Mouse (Mus musculus): ENCODE results near the gene Zfp503. TPM values are rescaled to one million over a fixed set of nuclear protein-coding genes. Genes with fewer than 3 reads are reported as not detected.

Gene Zfp503
- polyA plus RNA-seq, 1 experiment from 2014 or later = 16.5 TPM

DNA sequence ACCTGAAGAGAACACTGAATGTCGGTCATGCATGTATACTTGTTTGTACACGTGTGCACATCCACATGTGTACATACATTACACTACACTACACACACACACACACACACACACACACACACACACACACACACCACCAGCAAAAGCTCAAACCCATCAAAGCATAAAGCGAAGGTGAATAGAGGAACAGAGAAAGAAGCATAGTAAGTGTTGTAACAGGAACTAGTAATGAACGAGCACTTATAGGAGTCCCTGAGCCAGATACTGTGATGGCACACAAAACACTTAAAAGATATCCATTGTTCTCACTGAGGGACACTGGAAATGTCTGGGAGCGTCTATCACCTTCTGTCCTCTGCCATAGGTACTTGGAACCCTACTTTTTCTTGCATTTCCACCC lies 24.9 kb upstream of the Zfp503 start:
- ATAC-seq = no peak
- Histone ChIP-seq H3K4me2 (replicated peaks) (no peak overlapping the region), H3K36me3 (no peaks in the 10 kb centered on the region), H3K27me3 (replicated peaks) (no peaks in the 10 kb centered on the region), H3K4me1 (replicated peaks) (0 out of 2 replicates have a peak, but pooled peaks cover 3% of the 10 kb centered on the region), H3K27ac (no peak overlapping the region), H3K4me3 (replicated peaks) (no peak overlapping the region), H3K9me3 (no peaks in the 10 kb centered on the region), H3K9ac (no peak overlapping the region)
- 89% methylated on average over 5 of the region's 5 CpGs for WGBS

DNA sequence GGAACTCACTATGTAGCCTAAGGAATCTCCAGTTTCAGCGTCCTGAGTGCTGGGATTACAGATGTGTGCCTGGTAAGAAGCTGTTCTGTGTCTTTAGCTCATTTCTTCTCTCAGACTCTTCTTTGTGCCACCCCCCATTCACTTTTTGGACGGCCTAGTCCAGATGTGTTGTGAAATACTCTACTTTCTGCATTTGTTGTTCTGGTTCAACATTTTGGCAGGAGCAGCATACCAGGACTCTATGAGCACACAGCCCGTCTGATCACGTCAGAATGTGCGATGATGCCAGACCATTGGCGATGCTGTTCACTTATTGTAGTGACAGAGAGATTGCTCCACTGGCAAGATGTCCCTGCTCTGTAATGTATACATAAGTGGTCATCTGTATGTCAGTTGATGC lies 17.6 kb upstream of the Zfp503 start:
- no peaks in the 10 kb centered on the region for H3K36me3 ChIP-seq
- no peak overlapping the region for H3K4me3 ChIP-seq (replicated peaks)
- ATAC-seq = no peak
- no peak overlapping the region for H3K4me2 ChIP-seq (replicated peaks)
- H3K9ac ChIP-seq = no peak overlapping the region
- no peaks in the 10 kb centered on the region for H3K4me1 ChIP-seq (replicated peaks)
- no peak overlapping the region for H3K27ac ChIP-seq
- H3K27me3 ChIP-seq (replicated peaks) = no peaks in the 10 kb centered on the region
- 88% methylated on average over 6 of the region's 6 CpGs for WGBS
- no peaks in the 10 kb centered on the region for H3K9me3 ChIP-seq

DNA sequence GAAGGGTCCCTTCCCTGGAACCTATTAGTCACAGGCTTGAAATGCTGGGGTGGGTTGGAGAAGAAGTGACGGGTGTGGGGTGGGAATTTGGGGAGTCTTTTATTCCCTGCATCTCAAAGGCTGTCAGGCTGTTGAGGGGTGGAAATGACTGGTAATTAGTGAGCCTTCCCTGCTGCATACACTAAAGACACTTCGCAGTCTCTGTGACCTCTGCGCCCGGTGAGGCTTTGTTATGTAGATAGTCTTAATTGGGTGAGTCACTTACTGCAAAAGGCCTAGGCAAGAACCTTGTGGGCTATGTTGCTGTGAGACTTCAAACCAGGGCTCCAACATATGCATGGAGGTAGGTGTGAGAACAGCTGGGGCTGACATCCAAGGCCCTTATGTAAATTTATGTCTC lies 15.5 kb upstream of the Zfp503 start:
- Histone ChIP-seq H3K9ac (no peak overlapping the region), H3K36me3 (no peaks in the 10 kb centered on the region), H3K27me3 (replicated peaks) (no peaks in the 10 kb centered on the region), H3K4me3 (replicated peaks) (no peak overlapping the region), H3K4me1 (replicated peaks) (no peaks in the 10 kb centered on the region), H3K4me2 (replicated peaks) (no peak overlapping the region), H3K9me3 (no peaks in the 10 kb centered on the region), H3K27ac (no peak overlapping the region)
- no peak for ATAC-seq
- WGBS = 68% methylated on average over 4 of the region's 4 CpGs

DNA sequence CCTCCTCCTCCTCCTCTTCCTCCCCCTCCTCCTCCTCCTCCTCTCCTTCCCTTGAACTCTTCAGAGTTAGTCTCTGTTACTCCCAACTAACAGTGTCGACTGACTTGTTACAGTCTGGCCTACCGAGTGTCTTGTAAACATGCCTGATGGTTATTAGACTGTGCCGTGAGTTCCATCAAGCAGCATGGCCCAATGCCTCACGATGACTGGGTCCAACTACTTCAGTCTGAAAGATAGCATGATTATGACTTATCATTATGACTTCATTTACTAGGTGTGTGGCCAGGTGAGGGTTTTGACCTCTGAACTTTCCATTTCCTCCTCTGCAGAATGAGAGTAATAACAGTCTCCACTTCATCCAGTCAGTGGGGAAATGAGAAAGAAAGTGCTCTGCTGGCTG lies 14.2 kb upstream of the Zfp503 start:
- Histone ChIP-seq H3K36me3 (no peaks in the 10 kb centered on the region), H3K4me3 (replicated peaks) (no peak overlapping the region), H3K27me3 (replicated peaks) (no peaks in the 10 kb centered on the region), H3K4me1 (replicated peaks) (no peaks in the 10 kb centered on the region), H3K9ac (no peak overlapping the region), H3K4me2 (replicated peaks) (no peak overlapping the region), H3K9me3 (no peaks in the 10 kb centered on the region), H3K27ac (no peak overlapping the region)
- 62% methylated on average over 4 of the region's 4 CpGs for WGBS
- ATAC-seq = 0 out of 2 replicates have a peak, but pooled peaks have one; percentile 36

DNA sequence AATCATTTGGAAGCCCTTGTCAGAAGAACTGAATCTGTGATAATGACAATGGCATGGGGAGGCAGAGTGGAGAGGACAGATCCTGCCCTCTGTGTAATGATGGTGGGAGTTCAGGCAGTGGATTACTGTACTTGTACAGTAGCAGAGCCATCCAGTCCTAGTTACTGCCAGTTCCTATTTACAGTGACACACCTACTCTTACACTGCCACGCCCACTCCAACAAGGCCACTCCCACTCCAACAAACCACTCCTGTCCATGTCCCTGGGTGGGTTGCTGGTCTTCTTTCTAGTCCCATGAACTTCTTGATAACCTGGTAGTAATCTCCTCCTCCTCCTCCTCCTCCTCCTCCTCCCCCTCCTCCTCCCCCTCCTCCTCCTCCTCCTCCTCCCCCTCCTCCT lies 13.8 kb upstream of the Zfp503 start:
- ATAC-seq = no peak
- Histone ChIP-seq H3K27me3 (replicated peaks) (no peaks in the 10 kb centered on the region), H3K4me2 (replicated peaks) (no peak overlapping the region), H3K27ac (no peak overlapping the region), H3K9ac (no peak overlapping the region), H3K4me1 (replicated peaks) (no peaks in the 10 kb centered on the region), H3K9me3 (no peaks in the 10 kb centered on the region), H3K36me3 (no peaks in the 10 kb centered on the region), H3K4me3 (replicated peaks) (no peak overlapping the region)
- 67% methylated on average over 1 of the region's 1 CpGs for WGBS

DNA sequence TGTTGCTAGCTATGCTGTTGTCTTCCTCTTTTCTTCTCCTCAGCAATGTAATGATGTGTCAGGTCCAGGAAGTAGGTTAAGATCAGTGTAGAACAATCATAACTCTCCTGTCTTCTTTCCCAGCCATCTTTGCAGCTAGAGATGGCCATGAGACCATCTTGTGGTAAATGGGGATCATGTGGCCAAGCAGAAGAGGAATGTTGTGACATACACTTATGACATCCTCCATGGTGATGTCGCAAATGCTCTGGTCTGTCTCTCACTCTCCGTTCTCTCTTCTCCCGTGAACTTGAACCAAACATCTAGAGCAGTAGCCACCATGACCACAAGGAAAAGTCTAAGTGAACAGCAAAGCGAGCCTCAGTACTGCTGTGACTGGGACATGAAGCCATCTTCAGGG lies 10.2 kb upstream of the Zfp503 start:
- no peak overlapping the region for H3K4me3 ChIP-seq (replicated peaks)
- no peak for ATAC-seq
- 91% methylated on average over 4 of the region's 4 CpGs for WGBS

DNA sequence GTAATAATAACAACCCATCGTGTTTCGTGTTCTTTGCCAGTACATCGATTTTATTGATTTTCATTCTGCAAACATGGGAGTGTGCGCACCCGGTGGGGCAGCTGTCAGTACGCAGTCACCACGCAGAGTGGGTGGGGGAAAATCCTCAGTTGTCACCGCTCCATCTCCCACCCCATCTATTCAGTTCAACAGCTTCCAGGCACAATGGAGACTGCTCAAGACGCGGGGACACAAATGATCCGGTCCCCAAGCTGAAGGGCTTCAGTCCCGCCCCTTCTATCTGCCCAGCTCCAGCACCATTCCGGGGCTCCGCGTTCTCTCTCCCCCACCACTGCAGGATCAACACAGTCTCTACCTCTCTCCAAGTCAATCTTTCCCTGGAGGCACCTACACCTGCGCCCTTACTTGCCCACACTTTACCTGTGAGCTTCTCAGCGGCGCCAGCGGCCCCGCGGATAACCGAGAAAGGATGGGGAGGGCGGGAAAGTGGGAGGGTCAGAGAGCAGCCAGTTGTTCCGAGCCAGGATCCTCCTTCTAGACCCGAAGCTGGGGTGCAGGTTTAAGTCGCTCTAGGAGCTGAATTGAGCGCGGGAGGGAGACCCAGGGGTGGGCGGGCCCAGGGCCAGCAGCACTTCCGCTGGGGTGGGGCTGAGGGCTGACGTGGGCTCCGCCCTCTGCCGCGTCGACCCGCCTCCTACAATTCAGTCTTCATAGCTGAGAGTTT lies 5.8 kb upstream of the Zfp503 start:
- H3K9me3 ChIP-seq = no peaks in the 10 kb centered on the region
- H3K27ac ChIP-seq = peak overlapping the region; percentile 90
- no peaks in the 10 kb centered on the region for H3K36me3 ChIP-seq
- H3K4me1 ChIP-seq (replicated peaks) = peaks cover 23% of the 10 kb centered on the region
- peak overlapping the region; percentile 65 for H3K4me3 ChIP-seq (replicated peaks)
- H3K9ac ChIP-seq = peak overlapping the region; percentile 69
- peak; percentile 88 for ATAC-seq
- under 1% methylated on average over 36 of the region's 36 CpGs for WGBS
- H3K4me2 ChIP-seq (replicated peaks) = peak overlapping the region; percentile 85
- no peaks in the 10 kb centered on the region for H3K27me3 ChIP-seq (replicated peaks)

More for the DNA sequence above, 10.2 kb upstream of the Zfp503 start:
- no peaks in the 10 kb centered on the region for H3K36me3 ChIP-seq
- peaks cover 4% of the 10 kb centered on the region for H3K4me1 ChIP-seq (replicated peaks)
- H3K27ac ChIP-seq = no peak overlapping the region
- H3K4me2 ChIP-seq (replicated peaks) = no peak overlapping the region
- no peak overlapping the region for H3K9ac ChIP-seq
- no peaks in the 10 kb centered on the region for H3K9me3 ChIP-seq
- no peaks in the 10 kb centered on the region for H3K27me3 ChIP-seq (replicated peaks)

DNA sequence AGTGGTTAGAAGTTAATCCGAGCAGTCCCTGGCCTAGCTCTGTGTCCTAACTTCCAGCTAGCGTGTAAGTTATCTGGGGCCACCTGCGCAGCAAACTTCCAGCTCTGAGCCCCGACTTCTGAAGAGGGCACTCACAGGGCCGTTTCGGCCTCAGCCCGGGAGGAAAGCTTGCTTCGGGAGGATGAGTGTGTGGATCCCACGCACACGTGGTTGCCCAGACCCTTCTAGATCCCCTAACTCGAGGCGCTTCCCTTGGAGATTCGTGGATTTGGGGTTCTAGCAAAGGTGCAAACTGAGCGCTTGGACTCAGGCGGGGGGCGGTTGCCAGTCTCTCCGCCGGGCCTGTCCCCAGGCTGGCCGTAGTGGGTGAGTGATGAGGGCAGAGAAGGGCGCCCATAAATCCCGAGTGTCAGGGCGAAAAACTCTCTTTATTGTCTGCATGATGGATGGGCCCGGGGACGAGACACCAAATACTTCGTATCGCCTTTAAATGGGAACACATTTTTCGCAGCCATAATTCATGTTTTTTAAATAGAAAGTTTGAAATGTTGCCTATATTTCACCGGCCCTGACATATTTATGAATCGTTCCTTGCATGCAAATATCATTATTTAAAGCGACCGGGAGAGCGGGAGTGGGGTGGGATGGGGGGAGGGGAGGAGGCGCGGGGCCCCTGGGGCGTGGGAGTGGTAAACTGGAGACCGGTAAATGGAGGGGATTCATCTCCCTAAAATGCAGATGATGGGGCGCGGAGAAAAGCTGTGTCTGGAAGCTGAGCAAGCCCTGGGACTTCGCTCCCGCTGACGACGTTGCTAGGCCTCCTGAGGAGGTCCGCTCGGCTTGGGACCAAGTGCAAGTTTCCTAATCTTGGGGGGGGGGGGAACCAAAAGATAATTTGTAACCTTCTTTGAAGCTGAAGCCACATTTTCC lies 4.9 kb upstream of the Zfp503 start:
- 8% methylated on average over 44 of the region's 44 CpGs for WGBS
- no peak for ATAC-seq

DNA sequence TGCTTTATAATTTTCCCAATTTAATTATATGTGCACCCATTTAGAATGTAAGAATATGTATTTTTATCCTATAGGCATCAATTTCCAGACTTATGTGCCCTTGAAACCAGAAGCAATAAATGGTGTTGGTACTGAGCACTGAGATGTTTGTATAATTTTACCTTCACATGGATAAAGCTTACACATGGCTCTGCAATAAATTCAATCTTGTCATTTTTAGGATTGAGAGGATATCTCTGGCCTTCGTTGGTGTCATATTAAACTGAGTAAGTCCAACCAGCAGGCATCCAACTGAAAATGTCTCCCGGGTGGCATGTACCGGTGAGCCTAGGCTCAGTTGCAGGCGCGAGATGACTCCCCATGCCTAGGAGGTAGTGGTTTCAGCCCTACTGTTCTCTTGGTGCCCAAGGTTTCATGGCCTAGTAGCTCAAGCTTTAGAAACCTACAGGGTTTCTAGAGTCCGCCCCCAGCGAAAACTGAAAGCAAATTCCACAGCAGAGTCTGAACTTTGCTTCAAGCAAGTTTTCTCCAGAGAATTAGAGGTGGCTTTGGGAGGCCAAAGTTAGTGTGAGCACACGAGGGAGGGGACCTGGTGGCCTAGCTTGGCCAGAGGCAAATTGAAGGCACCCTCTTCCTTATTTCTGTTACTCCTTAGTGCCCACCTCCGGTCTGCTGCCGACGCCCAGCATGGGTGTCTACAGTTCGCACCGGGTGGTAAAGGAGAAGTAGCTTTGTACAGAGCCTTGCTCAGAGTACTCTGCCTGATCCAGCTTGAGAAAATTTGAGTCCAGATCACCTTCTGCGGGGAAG lies 4.1 kb upstream of the Zfp503 start:
- no peaks in the 10 kb centered on the region for H3K36me3 ChIP-seq
- no peak for ATAC-seq
- H3K4me1 ChIP-seq (replicated peaks) = peaks cover 23% of the 10 kb centered on the region
- H3K9ac ChIP-seq = peak overlapping the region; percentile 69
- H3K27me3 ChIP-seq (replicated peaks) = no peaks in the 10 kb centered on the region
- peak overlapping the region; percentile 85 for H3K4me2 ChIP-seq (replicated peaks)
- H3K4me3 ChIP-seq (replicated peaks) = peak overlapping the region; percentile 65
- WGBS = 39% methylated on average over 14 of the region's 14 CpGs
- H3K9me3 ChIP-seq = no peaks in the 10 kb centered on the region
- H3K27ac ChIP-seq = peak overlapping the region; percentile 90

More for the DNA sequence above, 4.9 kb upstream of the Zfp503 start:
- H3K9ac ChIP-seq = peak overlapping the region; percentile 69
- H3K4me1 ChIP-seq (replicated peaks) = peaks cover 23% of the 10 kb centered on the region
- H3K36me3 ChIP-seq = no peaks in the 10 kb centered on the region
- H3K4me2 ChIP-seq (replicated peaks) = peak overlapping the region; percentile 85
- no peaks in the 10 kb centered on the region for H3K9me3 ChIP-seq
- H3K27me3 ChIP-seq (replicated peaks) = no peaks in the 10 kb centered on the region
- H3K27ac ChIP-seq = peak overlapping the region; percentile 90
- peak overlapping the region; percentile 65 for H3K4me3 ChIP-seq (replicated peaks)

DNA sequence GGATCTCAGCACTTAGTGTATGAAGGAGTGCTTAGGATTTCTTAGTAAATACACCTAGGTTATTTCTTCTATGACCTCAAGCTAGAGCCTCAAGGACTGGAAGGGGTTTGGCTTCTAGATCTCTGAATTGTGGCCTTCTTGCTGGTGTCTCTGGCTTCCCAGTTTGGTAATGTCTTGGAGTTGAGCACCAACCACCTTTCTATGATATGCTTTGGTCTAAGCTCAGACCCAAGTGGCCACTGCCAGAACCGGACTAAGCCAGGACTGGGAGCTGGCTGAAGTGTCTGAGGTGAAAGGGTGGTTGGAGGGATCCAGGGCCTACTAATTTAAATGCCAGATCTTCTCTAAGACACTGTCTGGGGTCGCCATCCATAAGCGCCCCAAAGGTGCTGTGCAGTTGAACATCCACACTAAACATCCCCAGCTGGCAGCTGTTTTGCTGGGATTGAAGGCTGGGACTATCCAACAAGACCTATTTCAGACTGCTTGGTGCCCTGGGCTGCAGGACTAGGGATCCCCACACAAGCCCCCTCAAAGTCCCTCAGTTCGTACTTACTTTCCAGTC lies 3.0 kb upstream of the Zfp503 start:
- H3K27me3 ChIP-seq (replicated peaks) = no peaks in the 10 kb centered on the region
- peak overlapping the region; percentile 87 for H3K4me2 ChIP-seq (replicated peaks)
- WGBS = 76% methylated on average over 4 of the region's 4 CpGs
- no peak overlapping the region for H3K9ac ChIP-seq
- no peak overlapping the region for H3K27ac ChIP-seq
- no peaks in the 10 kb centered on the region for H3K36me3 ChIP-seq
- H3K9me3 ChIP-seq = no peaks in the 10 kb centered on the region
- H3K4me3 ChIP-seq (replicated peaks) = no peak overlapping the region
- no peak for ATAC-seq
- peaks cover 23% of the 10 kb centered on the region for H3K4me1 ChIP-seq (replicated peaks)

DNA sequence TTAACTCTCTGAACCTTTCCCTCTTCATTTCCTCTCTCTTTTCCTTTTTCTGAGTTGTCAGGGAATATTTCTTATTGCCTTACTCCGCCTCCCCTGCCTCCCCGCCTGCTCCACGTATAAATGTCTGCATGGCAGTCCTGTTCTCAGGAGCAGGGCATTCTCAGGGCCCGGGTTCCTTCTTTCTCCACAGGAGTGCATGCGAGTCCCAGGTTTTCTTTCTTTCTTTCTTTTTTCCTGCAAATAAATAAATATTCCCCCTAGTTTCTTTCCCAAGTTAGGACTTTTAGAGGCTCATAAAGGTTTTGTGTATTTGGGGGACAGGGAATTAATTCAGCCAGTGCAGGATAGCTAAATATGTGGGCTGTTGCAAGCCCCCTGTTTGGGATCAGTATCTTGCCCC lies 2.5 kb upstream of the Zfp503 start:
- peak overlapping the region; percentile 91 for H3K4me3 ChIP-seq (replicated peaks)
- H3K36me3 ChIP-seq = no peaks in the 10 kb centered on the region
- 32% methylated on average over 5 of the region's 5 CpGs for whole genome bisulfite sequencing
- peak overlapping the region; percentile 87 for H3K4me2 ChIP-seq (replicated peaks)
- no peaks in the 10 kb centered on the region for H3K27me3 ChIP-seq (replicated peaks)
- peak overlapping the region; percentile 100 for H3K27ac ChIP-seq
- H3K4me1 ChIP-seq (replicated peaks) = peaks cover 23% of the 10 kb centered on the region
- no peaks in the 10 kb centered on the region for H3K9me3 ChIP-seq
- no peak overlapping the region for H3K9ac ChIP-seq
- ATAC-seq = no peak

All from intestine, embryonic 15.5 days (tissue).